Mouse (Mus musculus): ENCODE measurements around the gene Gm44805. TPM values are rescaled to one million over a fixed set of nuclear protein-coding genes. Genes with fewer than 3 reads are reported as not detected.

Gene Gm44805
- 0.23 and 0.77 TPM in 2 replicates for polyA plus RNA-seq (2012; rRNA removed; ENCODE audit: low replicate concordance)

GRCm38 (mm10) chr7:19681202-19681694 is at the start of gene Gm44805, which contains the start of gene Apoc4:
Gene Gm44805, minus strand, starts transcription at chr7:19681423.
Gene Apoc4, minus strand, starts transcription at chr7:19681479.

DNA sequence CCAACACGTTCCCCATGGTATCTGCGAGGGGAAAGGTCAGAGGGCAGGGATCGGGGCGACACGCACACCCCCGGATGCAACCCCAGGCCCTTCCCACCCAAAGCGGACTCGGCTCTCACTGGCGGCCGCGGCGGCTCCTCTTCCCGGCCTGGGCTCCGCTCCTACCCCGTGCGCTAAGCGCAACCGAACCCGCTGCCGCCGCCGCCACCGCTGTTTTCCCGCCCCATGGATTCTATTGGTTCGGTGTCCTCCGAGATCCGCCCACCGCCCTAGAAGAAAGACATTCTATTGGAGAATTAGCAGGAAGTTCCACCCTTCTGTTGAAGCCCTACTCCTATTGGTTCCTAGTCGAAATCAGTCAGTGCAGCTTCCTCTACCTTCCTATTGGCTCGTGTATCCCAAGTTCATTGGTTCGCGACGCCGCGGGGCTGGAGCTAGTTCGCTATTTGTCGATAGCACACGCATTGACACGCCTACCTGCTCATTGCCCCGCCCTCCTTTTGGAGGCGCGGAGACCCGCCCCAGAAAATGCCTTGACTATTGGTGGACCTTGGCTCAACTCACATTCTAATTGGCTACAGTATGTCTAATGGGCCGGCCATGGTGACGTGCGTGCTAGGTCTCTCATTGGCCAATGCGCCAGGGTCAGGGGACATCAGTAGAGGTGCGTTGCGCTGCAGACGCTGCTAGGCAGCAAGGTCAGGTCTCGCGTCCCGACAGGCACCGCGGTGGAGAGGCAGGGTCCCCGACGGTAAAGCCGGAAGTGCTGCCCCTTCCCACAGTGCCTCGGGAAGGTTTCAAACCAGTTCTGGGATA is 34.2 kb upstream of the Gm44805 start, which contains the start of gene Tomm40:
Gene Tomm40, minus strand, starts transcription at position 200 of the 816 bp plus-strand sequence.

GRCm38 (mm10) chr7:19698907-19699826 is 17.9 kb upstream of the Gm44805 start, which contains the start of gene Apoe:
Gene Apoe, minus strand, starts transcription at chr7:19699188.

DNA sequence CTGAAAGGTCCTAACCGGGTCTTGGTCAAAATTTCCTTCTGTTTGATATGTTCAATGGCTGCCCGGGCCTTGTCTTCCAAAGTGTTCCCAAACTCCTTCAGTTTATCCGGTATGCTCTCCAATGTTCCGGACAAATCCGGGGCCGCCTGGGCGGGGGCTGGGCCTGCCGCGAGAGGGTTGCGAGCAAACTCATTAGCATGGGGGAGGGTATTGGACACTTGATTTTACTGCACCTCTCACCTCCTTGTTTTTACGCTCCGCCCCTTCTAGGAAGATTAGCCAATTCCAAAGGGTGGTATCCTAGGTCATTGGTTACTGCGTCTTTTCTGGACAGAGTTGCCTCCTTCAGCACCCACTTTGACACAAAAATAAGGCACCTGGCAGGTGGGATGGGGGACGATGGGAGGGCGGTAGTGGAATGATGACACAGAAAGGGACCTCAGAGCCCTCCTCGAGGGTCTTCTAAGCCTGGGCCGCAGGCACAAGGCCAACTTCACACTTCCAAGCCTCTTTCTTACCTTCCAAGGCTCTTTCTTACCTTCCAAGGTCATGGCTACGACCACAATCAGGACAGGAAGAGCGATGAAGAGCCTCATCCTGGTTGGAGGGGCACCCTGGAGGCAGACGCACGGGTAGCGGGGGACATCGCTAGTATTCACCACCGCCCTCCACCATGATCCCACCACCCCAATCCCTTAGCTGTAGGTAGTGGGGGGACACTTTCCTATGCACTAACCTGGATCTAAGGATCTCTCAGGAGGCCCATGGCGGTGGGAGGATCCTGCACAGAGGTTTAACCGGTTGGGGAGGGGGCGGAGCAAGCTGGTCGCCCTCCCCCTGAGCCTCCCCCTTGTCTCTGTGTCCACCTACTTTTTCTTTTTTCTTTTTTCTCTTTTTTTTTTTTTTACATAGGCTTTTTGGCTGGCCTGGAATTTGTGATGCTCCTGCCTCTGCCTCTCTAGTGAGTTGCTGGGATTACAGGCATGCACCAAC is 10.9 kb upstream of the Gm44805 start, which contains the start of gene Apoc1:
Gene Apoc1, minus strand, starts transcription at position 788 of the 993 bp plus-strand sequence.

DNA sequence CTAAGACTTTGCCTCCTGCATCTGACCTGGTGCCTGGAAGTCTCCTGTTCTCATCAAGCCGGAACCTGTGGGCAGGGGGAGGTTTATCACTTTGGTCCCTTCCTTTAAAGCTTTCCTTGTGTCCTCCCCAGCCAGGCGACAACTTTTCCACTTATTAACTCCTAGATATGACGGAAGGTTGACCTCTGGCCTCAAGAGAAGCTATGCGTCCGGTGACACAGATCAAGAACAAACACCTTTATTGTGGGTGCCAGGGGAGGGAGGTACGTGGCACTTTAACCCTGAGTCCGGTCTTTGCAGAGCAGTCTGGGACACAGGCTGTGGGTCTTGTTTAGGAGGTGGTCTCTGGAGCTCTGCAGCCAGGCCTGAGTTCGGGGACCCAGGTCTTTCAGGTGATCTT is 3.4 kb downstream of the Gm44805 start, which contains the start of gene Apoc2:
Gene Apoc2, minus strand, starts transcription at position 70 of the 400 bp plus-strand sequence.

GRCm38 (mm10) chr7:19664955-19665841 is 16.0 kb downstream of the Gm44805 start, which contains the start of gene Clptm1:
Gene Clptm1, minus strand, starts transcription at chr7:19665033.

GRCm38 (mm10) chr7:19629361-19629734 is 51.9 kb downstream of the Gm44805 start, which contains the start of gene Relb:
Gene Relb, minus strand, starts transcription at chr7:19629438.

Other genes starting within 250 kb of the Gm44805 start
- gene Mark4, start 222.6 kb downstream of the Gm44805 start, polyA plus RNA-seq (2012; rRNA removed; ENCODE audit: low replicate concordance): 18.5 and 22.2 TPM in 2 replicates
- gene Exoc3l2, start 218.1 kb downstream of the Gm44805 start, polyA plus RNA-seq (2012; rRNA removed; ENCODE audit: low replicate concordance): 5.4 and 8.9 TPM in 2 replicates
- 10.2 and 10.3 TPM in 2 replicates for gene Bloc1s3, start 173.1 kb downstream of the Gm44805 start, polyA plus RNA-seq (2012; rRNA removed; ENCODE audit: low replicate concordance)
- 57.2 and 69.0 TPM in 2 replicates for gene Trappc6a, start 173.0 kb downstream of the Gm44805 start, polyA plus RNA-seq (2012; rRNA removed; ENCODE audit: low replicate concordance)
- gene Nkpd1, start 163.6 kb downstream of the Gm44805 start, polyA plus RNA-seq (2012; rRNA removed; ENCODE audit: low replicate concordance): 0.12 and 0.17 TPM in 2 replicates
- gene Ppp1r37, start 118.3 kb downstream of the Gm44805 start, polyA plus RNA-seq (2012; rRNA removed; ENCODE audit: low replicate concordance): 86.6 and 114 TPM in 2 replicates
- gene Zfp296, start 104.1 kb downstream of the Gm44805 start, polyA plus RNA-seq (2012; rRNA removed; ENCODE audit: low replicate concordance): 3.0 and 3.7 TPM in 2 replicates
- 113 and 137 TPM in 2 replicates for gene Gemin7, start 103.8 kb downstream of the Gm44805 start, polyA plus RNA-seq (2012; rRNA removed; ENCODE audit: low replicate concordance)
- 61.1 and 124 TPM in 2 replicates for gene Clasrp, start 76.9 kb downstream of the Gm44805 start, polyA plus RNA-seq (2012; rRNA removed; ENCODE audit: low replicate concordance)
- gene Relb, start 52.0 kb downstream of the Gm44805 start, polyA plus RNA-seq (2012; rRNA removed; ENCODE audit: low replicate concordance): 28.9 TPM in 2 replicates
- gene Clptm1, start 16.4 kb downstream of the Gm44805 start, polyA plus RNA-seq (2012; rRNA removed; ENCODE audit: low replicate concordance): 164 and 172 TPM in 2 replicates
- gene Apoc2, start 3.5 kb downstream of the Gm44805 start, polyA plus RNA-seq (2012; rRNA removed; ENCODE audit: low replicate concordance): 7.1 and 7.5 TPM in 2 replicates
- gene Apoc4, start 56 bp upstream of the Gm44805 start, polyA plus RNA-seq (2012; rRNA removed; ENCODE audit: low replicate concordance): 1.8 and 3.5 TPM in 2 replicates
- 41.6 and 87.3 TPM in 2 replicates for gene Apoc1, start 11.2 kb upstream of the Gm44805 start, polyA plus RNA-seq (2012; rRNA removed; ENCODE audit: low replicate concordance)
- gene Apoe, start 17.8 kb upstream of the Gm44805 start, polyA plus RNA-seq (2012; rRNA removed; ENCODE audit: low replicate concordance): 3,005 and 3,861 TPM in 2 replicates
- 93.4 and 95.3 TPM in 2 replicates for gene Tomm40, start 34.0 kb upstream of the Gm44805 start, polyA plus RNA-seq (2012; rRNA removed; ENCODE audit: low replicate concordance)
- 51.4 and 81.3 TPM in 2 replicates for gene Nectin2, start 69.1 kb upstream of the Gm44805 start, polyA plus RNA-seq (2012; rRNA removed; ENCODE audit: low replicate concordance)
- 158 and 187 TPM in 2 replicates for gene Bcam, start 89.6 kb upstream of the Gm44805 start, polyA plus RNA-seq (2012; rRNA removed; ENCODE audit: low replicate concordance)
- 0.19 and 14.1 TPM in 2 replicates for gene Cblc, start 115.4 kb upstream of the Gm44805 start, polyA plus RNA-seq (2012; rRNA removed; ENCODE audit: low replicate concordance)
- gene Bcl3, start 141.3 kb upstream of the Gm44805 start, polyA plus RNA-seq (2012; rRNA removed; ENCODE audit: low replicate concordance): 21.1 and 29.7 TPM in 2 replicates
- gene Gm19345, start 170.6 kb upstream of the Gm44805 start, polyA plus RNA-seq (2012; rRNA removed; ENCODE audit: low replicate concordance): 0.13 TPM in 1 of 2 replicates, not detected in the other
- gene Ceacam16, start 179.9 kb upstream of the Gm44805 start, polyA plus RNA-seq (2012; rRNA removed; ENCODE audit: low replicate concordance): 0.32 and 0.42 TPM in 2 replicates
- gene Ceacam19, start 206.5 kb upstream of the Gm44805 start, polyA plus RNA-seq (2012; rRNA removed; ENCODE audit: low replicate concordance): 0.04 and 0.23 TPM in 2 replicates
- gene Pvr, start 239.7 kb upstream of the Gm44805 start, polyA plus RNA-seq (2012; rRNA removed; ENCODE audit: low replicate concordance): 22.2 and 29.8 TPM in 2 replicates